13 mouse cellular contexts compared by ENCODE assay signal in the genomic region with DNA sequence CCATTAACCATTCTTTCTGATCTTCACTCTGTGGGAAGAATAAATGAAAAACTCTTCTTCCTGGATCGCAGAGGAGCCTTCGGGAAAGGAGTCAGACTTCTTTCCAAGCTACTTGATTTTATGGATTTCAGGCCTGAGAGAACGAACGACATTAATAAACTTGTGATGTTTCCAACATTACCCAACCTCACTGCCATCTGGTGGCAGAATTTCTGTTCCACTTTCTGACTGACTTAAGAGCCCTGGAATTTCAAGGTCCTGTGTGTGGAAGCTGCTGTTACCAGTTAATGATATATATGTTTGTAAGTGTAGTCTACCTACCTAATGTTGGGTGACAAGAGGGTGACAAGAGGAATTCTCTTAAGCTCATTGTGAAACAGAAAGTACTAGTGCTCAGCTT.
DNase-seq lines count a peak whose midpoint lies in the region; ATAC-seq and TF ChIP-seq lines count a peak whose summit lies in the region.
"Had no signal": no experiment of that assay in that cellular context is flagged by ENCODE, and none has a peak within 500 bp of the region (broad histone marks: within the 10 kb centered on the region; RNA-seq: fewer than 3 reads in every experiment).

No protein-coding gene starts in this region.

- DNase-seq in cerebellum, adult 9-10 months, result peak; percentile 45
- DNase-seq in cerebellum, adult 18-20 months, result no peak
- DNase-seq in hindbrain, embryonic 14.5 days (ENCODE audit: low spot score), result peak; percentile 63
- peak; percentile 4 for DNase-seq in liver, adult 2 months (ENCODE audit: extremely low read depth, low read depth, low spot score)
- DNase-seq in liver, embryonic 11.5 days (ENCODE audit: low spot score), result no peak
- peak; percentile 50 for DNase-seq in adrenal gland, postnatal 14 days
- no peak for DNase-seq in spleen, postnatal 4 days (ENCODE audit: low spot score in 2 of 2)
- DNase-seq: B cell, adult 2 months; gastrocnemius, postnatal 25 days; thymus, postnatal 14 days had no signal

- no peaks in the 10 kb centered on the region for H3K4me1 ChIP-seq in hindbrain, embryonic 14.5 days (replicated peaks; ENCODE audit: control insufficient read depth, insufficient read depth, low read length)
- no peaks in the 10 kb centered on the region for H3K4me1 ChIP-seq in hindbrain, embryonic 16.5 days (ENCODE audit: control insufficient read depth, insufficient read depth, low read depth, low read length)
- no peaks in the 10 kb centered on the region; the same call in 1 of the 2 replicates for H3K4me1 ChIP-seq in liver, adult 2 months (ENCODE audit: control insufficient read depth, insufficient read depth, low read length)
- no peaks in the 10 kb centered on the region for H3K4me1 ChIP-seq in liver, embryonic 11.5 days (replicated peaks; ENCODE audit: control insufficient read depth, insufficient read depth, low read length)
- H3K4me1 ChIP-seq: megakaryocyte, embryonic 14.5 days had no signal

- H3K9me3 ChIP-seq in hindbrain, embryonic 14.5 days (ENCODE audit: control insufficient read depth, low read length), result no peaks in the 10 kb centered on the region
- no peaks in the 10 kb centered on the region for H3K9me3 ChIP-seq in hindbrain, embryonic 16.5 days (ENCODE audit: control insufficient read depth, low read length)
- no peaks in the 10 kb centered on the region for H3K9me3 ChIP-seq in liver, embryonic 11.5 days (ENCODE audit: control insufficient read depth, low read length)
- H3K9me3 ChIP-seq: limb, embryonic 15.5 days had no signal

- no peak overlapping the region for H3K4me2 ChIP-seq in hindbrain, embryonic 14.5 days (replicated peaks)
- H3K4me2 ChIP-seq in hindbrain, embryonic 16.5 days (ENCODE audit: low read length), result no peak overlapping the region
- H3K4me2 ChIP-seq in liver, embryonic 11.5 days, result no peak overlapping the region
- H3K4me2 ChIP-seq: limb, embryonic 15.5 days had no signal

- no peaks in the 10 kb centered on the region for H3K36me3 ChIP-seq in hindbrain, embryonic 14.5 days (replicated peaks; ENCODE audit: control insufficient read depth, insufficient read depth)
- no peaks in the 10 kb centered on the region for H3K36me3 ChIP-seq in hindbrain, embryonic 16.5 days (ENCODE audit: control insufficient read depth, insufficient read depth, low read length)
- no peaks in the 10 kb centered on the region for H3K36me3 ChIP-seq in liver, adult 2 months (ENCODE audit: control insufficient read depth, insufficient read depth, low read length)
- no peaks in the 10 kb centered on the region for H3K36me3 ChIP-seq in liver, embryonic 11.5 days (ENCODE audit: control insufficient read depth, insufficient read depth, low read length)

- WGBS in hindbrain, embryonic 14.5 days, result 73% methylated on average over 4 of the region's 4 CpGs
- 63% methylated on average over 4 of the region's 4 CpGs for WGBS in hindbrain, embryonic 16.5 days
- WGBS in liver, adult 2 months, result 70% methylated on average over 4 of the region's 4 CpGs
- 87% methylated on average over 4 of the region's 4 CpGs for WGBS in liver, embryonic 11.5 days

- no peak for ATAC-seq in hindbrain, embryonic 14.5 days (ENCODE audit: low FRiP score)
- ATAC-seq in hindbrain, embryonic 16.5 days, result no peak
- no peak for ATAC-seq in liver, embryonic 11.5 days (replicated peaks; ENCODE audit: low FRiP score)

- no peak overlapping the region for H3K9ac ChIP-seq in hindbrain, embryonic 14.5 days
- no peak overlapping the region for H3K9ac ChIP-seq in hindbrain, embryonic 16.5 days (ENCODE audit: low read depth, low read length)
- H3K9ac ChIP-seq in liver, adult 2 months (ENCODE audit: low read depth, low read length), result no peak overlapping the region
- H3K9ac ChIP-seq in liver, embryonic 11.5 days (ENCODE audit: low read depth, low read length), result no peak overlapping the region
- H3K9ac ChIP-seq: limb, embryonic 15.5 days had no signal

- no peak overlapping the region for H3K4me3 ChIP-seq in hindbrain, embryonic 14.5 days (replicated peaks; ENCODE audit: low read length)
- no peak overlapping the region for H3K4me3 ChIP-seq in hindbrain, embryonic 16.5 days (ENCODE audit: low read length)
- H3K4me3 ChIP-seq in liver, adult 2 months (ENCODE audit: insufficient read depth, low read depth, low read length), result no peak overlapping the region
- H3K4me3 ChIP-seq in liver, embryonic 11.5 days (ENCODE audit: low read depth, low read length), result no peak overlapping the region
- H3K4me3 ChIP-seq: limb, embryonic 15.5 days; megakaryocyte, embryonic 14.5 days had no signal

- H3K79me2 ChIP-seq in liver, adult 2 months (ENCODE audit: control insufficient read depth, insufficient read depth, low read length), result no peaks in the 10 kb centered on the region

- H3K27ac ChIP-seq in hindbrain, embryonic 14.5 days, result no peak overlapping the region
- H3K27ac ChIP-seq in hindbrain, embryonic 16.5 days (ENCODE audit: low read depth, low read length), result no peak overlapping the region
- no peak overlapping the region for H3K27ac ChIP-seq in liver, adult 2 months (replicated peaks; ENCODE audit: insufficient read depth, low read depth, low read length)
- H3K27ac ChIP-seq in liver, embryonic 11.5 days (ENCODE audit: low read depth, low read length), result no peak overlapping the region
- H3K27ac ChIP-seq: limb, embryonic 15.5 days had no signal

- no peak for TF ChIP-seq CTCF in liver, adult 2 months (IDR thresholded peaks at IDR 0.05; ENCODE audit: low read depth, low read length)

- TF ChIP-seq POLR2A in liver, adult 2 months (IDR thresholded peaks at IDR 0.05; ENCODE audit: extremely low read depth, insufficient read depth, low read length), result no peak

- H3K27me3 ChIP-seq in hindbrain, embryonic 14.5 days (ENCODE audit: control insufficient read depth, insufficient read depth, low read length), result no peaks in the 10 kb centered on the region
- H3K27me3 ChIP-seq in hindbrain, embryonic 16.5 days (replicated peaks; ENCODE audit: control insufficient read depth, insufficient read depth, low read length), result no peaks in the 10 kb centered on the region
- no peaks in the 10 kb centered on the region for H3K27me3 ChIP-seq in liver, adult 2 months (ENCODE audit: control insufficient read depth, insufficient read depth, low read length)
- H3K27me3 ChIP-seq in liver, embryonic 11.5 days (replicated peaks; ENCODE audit: control insufficient read depth, insufficient read depth, low read length), result no peaks in the 10 kb centered on the region
- H3K27me3 ChIP-seq: limb, embryonic 15.5 days had no signal

Comparison
In these comparisons a context has a peak if more than half of its experiments do, and no peak if none do; other contexts are left out.
1. DNase-seq: peak in cerebellum, adult 9-10 months (single experiment), hindbrain, embryonic 14.5 days (single experiment), liver, adult 2 months (single experiment) and adrenal gland, postnatal 14 days (single experiment); none in cerebellum, adult 18-20 months (0 of 2), liver, embryonic 11.5 days (single experiment) and spleen, postnatal 4 days (0 of 2).